Comparison of ENCODE assay signal across 14 mouse cellular contexts in genomic region chr14:120395501-120395900, GRCm38 (mm10).
"Had no signal": no experiment of that assay in that cellular context is flagged by ENCODE, and none has a peak within 500 bp of the region (broad histone marks: within the 10 kb centered on the region; RNA-seq: fewer than 3 reads in every experiment).

No protein-coding gene starts in this region.

- H3K27ac ChIP-seq: kidney, postnatal 0 days; limb, embryonic 12.5 days; liver, embryonic 14.5 days; midbrain, embryonic 13.5 days; neural tube, embryonic 12.5 days; stomach, postnatal 0 days had no signal

- H3K27me3 ChIP-seq: limb, embryonic 12.5 days; midbrain, embryonic 13.5 days; neural tube, embryonic 12.5 days had no signal

- H3K9ac ChIP-seq: limb, embryonic 12.5 days; liver, embryonic 14.5 days; midbrain, embryonic 13.5 days; neural tube, embryonic 12.5 days had no signal

- H3K4me2 ChIP-seq: limb, embryonic 12.5 days; midbrain, embryonic 13.5 days; neural tube, embryonic 12.5 days had no signal

- DNase-seq: layer of hippocampus, adult 9-11 months; layer of hippocampus, postnatal 36 days; liver; lung, adult 2 months; lung, postnatal 36 days; thymus, adult 18-20 months; thymus, postnatal 14 days had no signal

- H3K36me3 ChIP-seq: midbrain, embryonic 13.5 days had no signal

- H3K4me3 ChIP-seq: limb, embryonic 12.5 days; midbrain, embryonic 13.5 days; neural tube, embryonic 12.5 days had no signal

- H3K4me1 ChIP-seq: neural tube, embryonic 12.5 days had no signal

- ATAC-seq: lung, postnatal 0 days; midbrain, embryonic 13.5 days had no signal

- H3K9me3 ChIP-seq: midbrain, embryonic 13.5 days; neural tube, embryonic 12.5 days had no signal
